Mouse (Mus musculus): ENCODE results near the gene Phf12. TPM values are rescaled to one million over a fixed set of nuclear protein-coding genes. Genes with fewer than 3 reads are reported as not detected.

The Phf12 gene
- polyA plus RNA-seq, 1 experiment from 2014 or later: 14.5 TPM

DNA sequence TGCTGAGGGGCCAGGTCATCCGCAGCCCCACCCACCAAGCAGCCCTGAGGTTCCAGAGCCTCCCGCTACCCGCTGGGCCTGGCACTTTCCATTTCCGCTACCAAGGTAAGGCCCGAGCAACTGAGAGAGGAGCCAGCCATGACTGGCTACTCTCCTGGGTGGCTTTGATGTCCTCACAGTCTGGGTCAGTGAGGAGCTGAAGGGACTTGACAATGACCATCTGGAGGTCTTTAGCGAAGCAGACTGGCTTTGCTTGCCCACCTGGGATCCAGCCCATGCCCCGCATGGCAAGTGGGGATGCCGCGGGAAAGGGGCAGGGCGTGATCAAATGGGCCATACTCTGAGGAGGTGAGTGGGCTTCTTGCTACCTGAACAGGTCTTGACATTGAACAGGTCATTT is 19.6 kb upstream of the Phf12 start:
- Histone ChIP-seq H3K9me3 (replicated peaks; ENCODE audit: control insufficient read depth, low read length) (no peaks in the 10 kb centered on the region), H3K27me3 (ENCODE audit: control insufficient read depth, insufficient read depth, low read length) (peaks cover 2% of the 10 kb centered on the region; the same call in 1 of the 2 replicates), H3K4me3 (ENCODE audit: low read depth, low read length) (no peak overlapping the region), H3K36me3 (replicated peaks; ENCODE audit: control insufficient read depth, insufficient read depth, low read depth, low read length) (no peaks in the 10 kb centered on the region), H3K9ac (replicated peaks; ENCODE audit: low read length) (no peak overlapping the region), H3K4me2 (ENCODE audit: low read depth, low read length) (no peak overlapping the region), H3K4me1 (ENCODE audit: control insufficient read depth, insufficient read depth, low read length) (peaks cover 8% of the 10 kb centered on the region), H3K27ac (replicated peaks; ENCODE audit: low read depth, low read length) (no peak overlapping the region)
- no peak for ATAC-seq (replicated peaks; ENCODE audit: insufficient number of reproducible peaks, low FRiP score, low TSS enrichment, low read depth)
- 85% methylated on average over 10 of the region's 10 CpGs for WGBS
- DNase-seq (ENCODE audit: low spot score): no peak

GRCm38 (mm10) chr11:77964415-77965095 is 18.0 kb upstream of the Phf12 start:
- Histone ChIP-seq H3K4me2 (ENCODE audit: low read depth, low read length) (no peak overlapping the region), H3K27ac (replicated peaks; ENCODE audit: low read depth, low read length) (peak overlapping the region; percentile 52), H3K4me1 (ENCODE audit: control insufficient read depth, insufficient read depth, low read length) (peaks cover 8% of the 10 kb centered on the region), H3K27me3 (ENCODE audit: control insufficient read depth, insufficient read depth, low read length) (peaks cover 2% of the 10 kb centered on the region; the same call in 1 of the 2 replicates), H3K9me3 (replicated peaks; ENCODE audit: control insufficient read depth, low read length) (no peaks in the 10 kb centered on the region), H3K9ac (replicated peaks; ENCODE audit: low read length) (peak overlapping the region; percentile 41; the same call in 1 of the 2 replicates), H3K36me3 (replicated peaks; ENCODE audit: control insufficient read depth, insufficient read depth, low read depth, low read length) (no peaks in the 10 kb centered on the region), H3K4me3 (ENCODE audit: low read depth, low read length) (no peak overlapping the region)
- 14% methylated on average over 19 of the region's 19 CpGs for WGBS
- ATAC-seq (replicated peaks; ENCODE audit: insufficient number of reproducible peaks, low FRiP score, low TSS enrichment, low read depth) (no peak), DNase-seq (ENCODE audit: low spot score) (no peak)

GRCm38 (mm10) chr11:77965101-77966036 is 17.2 kb upstream of the Phf12 start:
- no peaks in the 10 kb centered on the region for H3K9me3 ChIP-seq (replicated peaks; ENCODE audit: control insufficient read depth, low read length)

DNA sequence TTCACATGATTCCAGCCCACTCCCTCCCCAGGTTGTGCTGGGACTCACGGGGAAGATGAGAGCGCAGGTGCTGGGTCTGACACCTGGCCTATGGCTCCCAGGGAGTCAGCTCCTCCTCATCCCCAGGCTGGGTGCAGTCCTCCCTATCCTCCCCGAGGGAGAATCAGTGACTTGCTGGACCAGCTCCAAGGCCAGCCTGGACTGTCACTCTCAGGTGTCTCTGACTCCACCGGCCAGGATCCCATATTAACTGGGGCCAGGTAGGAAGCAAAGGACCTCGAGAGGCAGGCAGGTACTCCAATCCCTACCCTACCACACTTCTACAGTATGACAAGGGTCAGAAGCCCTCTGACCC is 16.5 kb upstream of the Phf12 start:
- no peaks in the 10 kb centered on the region for H3K36me3 ChIP-seq (replicated peaks; ENCODE audit: control insufficient read depth, insufficient read depth, low read depth, low read length)
- H3K9me3 ChIP-seq (replicated peaks; ENCODE audit: control insufficient read depth, low read length): no peaks in the 10 kb centered on the region
- peaks cover 8% of the 10 kb centered on the region for H3K4me1 ChIP-seq (ENCODE audit: control insufficient read depth, insufficient read depth, low read length)
- peaks cover 2% of the 10 kb centered on the region; the same call in 1 of the 2 replicates for H3K27me3 ChIP-seq (ENCODE audit: control insufficient read depth, insufficient read depth, low read length)
- H3K9ac ChIP-seq (replicated peaks; ENCODE audit: low read length): no peak overlapping the region; the same call in 1 of the 2 replicates
- H3K4me3 ChIP-seq (ENCODE audit: low read depth, low read length): no peak overlapping the region
- 52% methylated on average over 5 of the region's 5 CpGs for WGBS
- H3K4me2 ChIP-seq (ENCODE audit: low read depth, low read length): no peak overlapping the region
- DNase-seq (ENCODE audit: low spot score) (no peak), ATAC-seq (replicated peaks; ENCODE audit: insufficient number of reproducible peaks, low FRiP score, low TSS enrichment, low read depth) (no peak)
- H3K27ac ChIP-seq (replicated peaks; ENCODE audit: low read depth, low read length): 0 out of 2 replicates have a peak overlapping the region, but pooled peaks have one; percentile 52

More at GRCm38 (mm10) chr11:77965101-77966036, 17.2 kb upstream of the Phf12 start:
- no peaks in the 10 kb centered on the region for H3K36me3 ChIP-seq (replicated peaks; ENCODE audit: control insufficient read depth, insufficient read depth, low read depth, low read length)
- H3K27me3 ChIP-seq (ENCODE audit: control insufficient read depth, insufficient read depth, low read length): peaks cover 2% of the 10 kb centered on the region; the same call in 1 of the 2 replicates
- H3K9ac ChIP-seq (replicated peaks; ENCODE audit: low read length): no peak overlapping the region; the same call in 1 of the 2 replicates
- 13% methylated on average over 17 of the region's 17 CpGs for WGBS
- peak overlapping the region; percentile 52 for H3K27ac ChIP-seq (replicated peaks; ENCODE audit: low read depth, low read length)
- ATAC-seq (replicated peaks; ENCODE audit: insufficient number of reproducible peaks, low FRiP score, low TSS enrichment, low read depth): peak; percentile 78
- H3K4me3 ChIP-seq (ENCODE audit: low read depth, low read length): no peak overlapping the region
- DNase-seq (ENCODE audit: low spot score): peak; percentile 59
- H3K4me1 ChIP-seq (ENCODE audit: control insufficient read depth, insufficient read depth, low read length): peaks cover 8% of the 10 kb centered on the region
- H3K4me2 ChIP-seq (ENCODE audit: low read depth, low read length): no peak overlapping the region

DNA sequence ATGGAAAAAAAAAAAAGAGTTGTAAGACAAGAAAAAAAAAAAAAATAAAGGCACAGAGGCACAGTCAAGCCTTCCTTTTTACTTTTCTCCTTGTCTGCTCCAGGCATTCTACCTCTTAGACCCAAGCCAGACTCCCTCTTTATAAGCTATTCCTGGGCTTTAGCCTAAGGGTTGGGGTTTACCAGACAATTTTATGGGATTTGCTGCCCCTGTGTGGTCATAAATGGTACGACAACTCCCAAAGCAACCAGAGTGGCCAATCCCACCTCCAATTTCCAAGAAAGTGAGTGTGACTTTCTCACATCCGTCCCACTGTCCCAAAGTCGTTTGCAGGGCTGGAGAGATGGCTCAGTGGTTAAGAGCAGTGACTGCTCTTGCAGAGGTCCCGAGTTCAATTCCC is 15.4 kb upstream of the Phf12 start:
- peaks cover 8% of the 10 kb centered on the region for H3K4me1 ChIP-seq (ENCODE audit: control insufficient read depth, insufficient read depth, low read length)
- no peak overlapping the region for H3K4me3 ChIP-seq (ENCODE audit: low read depth, low read length)
- H3K27me3 ChIP-seq (ENCODE audit: control insufficient read depth, insufficient read depth, low read length): peaks cover 2% of the 10 kb centered on the region; the same call in 1 of the 2 replicates
- H3K36me3 ChIP-seq (replicated peaks; ENCODE audit: control insufficient read depth, insufficient read depth, low read depth, low read length): no peaks in the 10 kb centered on the region
- no peak overlapping the region for H3K27ac ChIP-seq (replicated peaks; ENCODE audit: low read depth, low read length)
- DNase-seq (ENCODE audit: low spot score): peak; percentile 89
- H3K9ac ChIP-seq (replicated peaks; ENCODE audit: low read length): no peak overlapping the region
- ATAC-seq (replicated peaks; ENCODE audit: insufficient number of reproducible peaks, low FRiP score, low TSS enrichment, low read depth): no peak
- H3K4me2 ChIP-seq (ENCODE audit: low read depth, low read length): no peak overlapping the region
- H3K9me3 ChIP-seq (replicated peaks; ENCODE audit: control insufficient read depth, low read length): no peaks in the 10 kb centered on the region
- WGBS: 0% methylated on average over 4 of the region's 4 CpGs

GRCm38 (mm10) chr11:77968786-77969185 is 13.8 kb upstream of the Phf12 start:
- peaks cover 2% of the 10 kb centered on the region; the same call in 1 of the 2 replicates for H3K27me3 ChIP-seq (ENCODE audit: control insufficient read depth, insufficient read depth, low read length)
- no peak overlapping the region for H3K27ac ChIP-seq (replicated peaks; ENCODE audit: low read depth, low read length)
- no peak overlapping the region for H3K9ac ChIP-seq (replicated peaks; ENCODE audit: low read length)
- H3K4me2 ChIP-seq (ENCODE audit: low read depth, low read length): no peak overlapping the region
- 92% methylated on average over 4 of the region's 4 CpGs for WGBS
- DNase-seq (ENCODE audit: low spot score): no peak
- H3K4me3 ChIP-seq (ENCODE audit: low read depth, low read length): no peak overlapping the region
- H3K9me3 ChIP-seq (replicated peaks; ENCODE audit: control insufficient read depth, low read length): no peaks in the 10 kb centered on the region
- H3K4me1 ChIP-seq (ENCODE audit: control insufficient read depth, insufficient read depth, low read length): peaks cover 8% of the 10 kb centered on the region
- ATAC-seq (replicated peaks; ENCODE audit: insufficient number of reproducible peaks, low FRiP score, low TSS enrichment, low read depth): no peak
- no peaks in the 10 kb centered on the region for H3K36me3 ChIP-seq (replicated peaks; ENCODE audit: control insufficient read depth, insufficient read depth, low read depth, low read length)

GRCm38 (mm10) chr11:77970718-77971117 is 11.8 kb upstream of the Phf12 start:
- no peak for ATAC-seq (replicated peaks; ENCODE audit: insufficient number of reproducible peaks, low FRiP score, low TSS enrichment, low read depth)

More at GRCm38 (mm10) chr11:77970718-77971117, 11.8 kb upstream of the Phf12 start:
- Histone ChIP-seq H3K36me3 (replicated peaks; ENCODE audit: control insufficient read depth, insufficient read depth, low read depth, low read length) (no peaks in the 10 kb centered on the region), H3K4me1 (ENCODE audit: control insufficient read depth, insufficient read depth, low read length) (peaks cover 2% of the 10 kb centered on the region; the same call in 1 of the 2 replicates), H3K27me3 (ENCODE audit: control insufficient read depth, insufficient read depth, low read length) (peaks cover 2% of the 10 kb centered on the region; the same call in 1 of the 2 replicates), H3K4me2 (ENCODE audit: low read depth, low read length) (no peak overlapping the region), H3K4me3 (ENCODE audit: low read depth, low read length) (no peak overlapping the region), H3K9ac (replicated peaks; ENCODE audit: low read length) (no peak overlapping the region), H3K27ac (replicated peaks; ENCODE audit: low read depth, low read length) (no peak overlapping the region), H3K9me3 (replicated peaks; ENCODE audit: control insufficient read depth, low read length) (no peaks in the 10 kb centered on the region)
- no peak for DNase-seq (ENCODE audit: low spot score)
- 93% methylated on average over 6 of the region's 6 CpGs for WGBS

Measured in embryonic facial prominence, embryonic 11.5 days (tissue).